Mouse (Mus musculus) stomach, embryonic 15.5 days (tissue): Measurements from ENCODE around the gene Eps8l1. TPM values are rescaled to one million over a fixed set of nuclear protein-coding genes. Genes with fewer than 3 reads are reported as not detected.
"Not testable (repeated sequence)": the region's sequence is repeated elsewhere in the genome, so short reads cannot be mapped to it uniquely, and the experiment has no call there.

Experiments used
- ATAC-seq: fragments of 200-750 bp; cut with Nextera tagmentation; 2 replicates; pipeline ENCODE4 v1.8.0; 2017; ENCODE audit warnings: low read depth, moderate number of reproducible peaks, moderate TSS enrichment; ENCODE audit not compliant: insufficient read depth, low FRiP score
- H3K27ac ChIP-seq: fragments of 300-500 bp; sonication (generic); 2 replicates; pipeline ENCODE4 v1.5.1; 2015; ENCODE audit warnings: mild to moderate bottlenecking, inconsistent platforms
- H3K27me3 ChIP-seq: fragments of 300-500 bp; sonication (generic); replicated peaks from 2 replicates; pipeline ENCODE4 v1.6.1; 2015; ENCODE audit warnings: inconsistent platforms
- H3K36me3 ChIP-seq: fragments of 300-500 bp; sonication (generic); 2 replicates; pipeline ENCODE4 v1.6.1; 2015; ENCODE audit warnings: inconsistent platforms
- H3K4me1 ChIP-seq: fragments of 300-500 bp; sonication (generic); 2 replicates; pipeline ENCODE4 v1.6.1; 2015; ENCODE audit warnings: inconsistent platforms
- H3K4me2 ChIP-seq: fragments of 300-500 bp; sonication (generic); 2 replicates; pipeline ENCODE4 v1.6.1; 2015; ENCODE audit warnings: mild to moderate bottlenecking, inconsistent platforms
- H3K4me3 ChIP-seq: fragments of 300-500 bp; sonication (generic); replicated peaks from 2 replicates; pipeline ENCODE4 v1.5.1; 2015; ENCODE audit warnings: inconsistent platforms
- H3K9ac ChIP-seq: fragments of 300-500 bp; sonication (generic); 2 replicates; pipeline ENCODE4 v1.6.1; 2015; ENCODE audit warnings: inconsistent platforms
- H3K9me3 ChIP-seq: fragments of 300-500 bp; sonication (generic); 2 replicates; pipeline ENCODE4 v1.6.1; 2016; ENCODE audit warnings: inconsistent platforms
- WGBS: fragments of 180-500 bp; shearing (Covaris S2); methylation state at CpG from one replicate; pipeline ENCODE4 v1.1.7; 2015; 5-methylcytosine and 5-hydroxymethylcytosine counted together
- polyA plus RNA-seq: library from polyadenylated mRNA; unstranded; fragments of >200 nt; fragmentation: Nextera tagmentation; extraction: Ambion mirVana; gene quantifications from 2 replicates; pipeline ENCODE4 v1.2.1, GENCODE M21; 2015

The Eps8l1 gene
- 10.0 and 11.1 TPM in 2 replicates for polyA plus RNA-seq

DNA sequence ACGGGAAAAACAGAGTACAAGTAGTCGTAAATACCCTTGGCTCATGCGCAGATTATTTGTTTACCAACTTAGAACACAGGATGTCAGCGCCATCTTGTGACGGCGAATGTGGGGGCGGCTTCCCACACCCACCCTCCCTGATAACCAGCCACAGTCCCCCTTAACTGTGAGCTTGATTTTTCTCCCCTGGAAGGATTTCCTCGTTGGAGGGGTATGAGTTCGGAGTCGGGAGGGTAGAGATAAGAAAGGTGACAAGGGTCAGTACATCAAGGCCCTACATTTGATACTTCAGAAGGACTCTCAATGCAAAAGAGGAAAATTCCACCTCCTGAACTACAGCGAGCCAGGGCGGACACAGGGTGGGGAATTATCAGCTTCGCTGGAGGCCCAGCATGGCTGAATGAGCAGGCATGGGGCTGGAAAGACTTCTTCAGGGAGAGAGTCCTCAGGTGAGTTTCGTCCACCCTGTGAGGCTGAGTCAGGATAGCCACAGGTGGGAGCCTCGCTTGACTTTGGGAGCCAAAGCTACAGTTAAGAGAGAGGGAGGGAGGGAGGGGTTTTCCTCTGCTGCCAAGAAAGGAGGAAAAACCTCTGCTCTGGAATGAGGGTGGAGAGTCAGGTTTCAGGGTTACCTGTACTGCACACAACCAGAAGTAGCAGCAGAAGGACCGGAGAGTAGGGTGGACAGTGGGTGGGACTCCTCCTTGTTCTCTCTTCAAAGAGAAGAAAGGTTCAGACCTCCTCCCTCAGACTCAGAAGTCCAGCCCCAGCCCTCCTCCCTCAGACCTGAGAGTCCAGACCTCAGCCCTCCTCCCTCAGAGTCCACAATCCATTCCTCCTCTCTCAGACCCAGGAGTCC is at the start of gene Eps8l1:
TSS of gene Eps8l1 (plus strand) at position 99 of the 859 bp plus-strand sequence.
- Histone ChIP-seq H3K9ac (no peak within 1 kb of the TSS), H3K4me3 (peak within 1 kb of the TSS; percentile 24), H3K36me3 (no peaks in the 10 kb centered on the region), H3K4me2 (peak within 1 kb of the TSS; percentile 37), H3K4me1 (0 out of 2 replicates have a peak, but pooled peaks cover 3% of the 10 kb centered on the region), H3K27me3 (no peaks in the 10 kb centered on the region), H3K9me3 (no peaks in the 10 kb centered on the region), H3K27ac (peak within 1 kb of the TSS; percentile 31)
- peak; percentile 36 for ATAC-seq
- WGBS: 56% methylated on average over 14 of the region's 16 CpGs

DNA sequence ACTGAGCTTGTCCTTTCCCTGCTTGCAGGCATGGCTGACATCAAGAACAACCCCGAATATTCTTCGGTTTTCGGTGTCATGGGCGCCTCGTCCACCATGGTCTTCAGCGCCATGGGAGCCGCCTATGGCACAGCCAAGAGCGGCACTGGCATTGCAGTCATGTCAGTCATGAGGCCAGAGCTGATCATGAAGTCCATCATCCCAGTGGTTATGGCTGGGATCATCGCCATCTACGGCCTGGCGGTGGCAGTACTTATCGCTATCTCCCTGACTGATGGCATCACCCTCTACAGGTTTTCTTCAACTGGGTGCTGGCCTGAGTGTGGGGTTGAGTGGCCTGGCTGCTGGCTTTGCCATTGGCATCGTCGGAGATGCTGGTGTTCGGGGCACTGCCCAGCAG is 48.1 kb upstream of the Eps8l1 start:
- H3K4me1 ChIP-seq, H3K27me3 ChIP-seq, H3K4me3 ChIP-seq, H3K9me3 ChIP-seq, H3K9ac ChIP-seq, H3K27ac ChIP-seq, H3K4me2 ChIP-seq, H3K36me3 ChIP-seq, ATAC-seq: not testable (repeated sequence)
- WGBS: 94% methylated on average over 15 of the region's 15 CpGs

DNA sequence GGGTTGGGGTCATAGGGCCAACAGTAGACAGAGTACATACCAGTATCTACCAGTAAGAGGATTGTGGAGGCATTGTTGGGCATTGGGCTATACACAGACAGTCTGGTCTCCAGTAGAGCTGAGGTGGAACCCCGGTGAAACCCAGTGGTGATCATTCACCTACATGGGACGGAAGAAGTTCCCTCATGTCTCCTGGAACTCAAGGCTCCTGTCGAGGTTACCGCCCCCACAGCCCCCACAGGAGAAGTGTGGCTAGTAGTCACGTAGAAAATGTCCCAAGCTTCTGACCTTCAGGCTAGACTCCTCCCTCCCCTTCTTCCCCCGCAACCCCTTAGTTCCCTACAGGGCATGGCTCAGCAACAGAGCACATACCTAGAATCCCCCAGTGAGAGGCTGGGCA is 40.8 kb upstream of the Eps8l1 start:
- H3K27me3 ChIP-seq: no peaks in the 10 kb centered on the region
- no peak overlapping the region for H3K9ac ChIP-seq
- no peaks in the 10 kb centered on the region for H3K9me3 ChIP-seq
- 81% methylated on average over 6 of the region's 6 CpGs for WGBS
- ATAC-seq: no peak
- no peak overlapping the region for H3K4me3 ChIP-seq
- H3K4me1 ChIP-seq: no peaks in the 10 kb centered on the region
- H3K36me3 ChIP-seq: no peaks in the 10 kb centered on the region
- H3K4me2 ChIP-seq: no peak overlapping the region
- no peak overlapping the region for H3K27ac ChIP-seq

DNA sequence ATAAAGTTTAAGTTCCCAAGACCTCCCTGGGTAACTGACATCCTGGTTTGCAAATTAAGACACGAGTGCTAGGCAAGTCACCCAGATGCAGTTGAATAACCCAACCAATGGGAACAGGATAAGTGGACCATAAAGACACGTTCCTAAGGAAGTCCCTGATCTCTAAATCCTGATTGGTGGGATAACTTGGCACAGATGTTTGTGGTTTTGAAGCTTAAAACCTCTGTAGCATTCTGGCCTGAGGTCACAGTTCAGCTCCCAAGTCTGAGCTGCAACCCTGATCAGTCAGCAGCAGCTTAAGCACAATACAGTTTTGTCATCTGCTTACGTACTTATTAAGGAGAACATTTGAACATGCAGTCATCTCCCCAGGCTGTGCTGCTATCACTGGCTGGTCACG is 40.2 kb upstream of the Eps8l1 start:
- Histone ChIP-seq H3K4me2 (no peak overlapping the region), H3K9me3 (no peaks in the 10 kb centered on the region), H3K4me3 (no peak overlapping the region), H3K9ac (no peak overlapping the region), H3K36me3 (no peaks in the 10 kb centered on the region), H3K27me3 (no peaks in the 10 kb centered on the region), H3K4me1 (no peaks in the 10 kb centered on the region), H3K27ac (no peak overlapping the region)
- WGBS: 59% methylated on average over 4 of the region's 4 CpGs
- ATAC-seq: no peak

DNA sequence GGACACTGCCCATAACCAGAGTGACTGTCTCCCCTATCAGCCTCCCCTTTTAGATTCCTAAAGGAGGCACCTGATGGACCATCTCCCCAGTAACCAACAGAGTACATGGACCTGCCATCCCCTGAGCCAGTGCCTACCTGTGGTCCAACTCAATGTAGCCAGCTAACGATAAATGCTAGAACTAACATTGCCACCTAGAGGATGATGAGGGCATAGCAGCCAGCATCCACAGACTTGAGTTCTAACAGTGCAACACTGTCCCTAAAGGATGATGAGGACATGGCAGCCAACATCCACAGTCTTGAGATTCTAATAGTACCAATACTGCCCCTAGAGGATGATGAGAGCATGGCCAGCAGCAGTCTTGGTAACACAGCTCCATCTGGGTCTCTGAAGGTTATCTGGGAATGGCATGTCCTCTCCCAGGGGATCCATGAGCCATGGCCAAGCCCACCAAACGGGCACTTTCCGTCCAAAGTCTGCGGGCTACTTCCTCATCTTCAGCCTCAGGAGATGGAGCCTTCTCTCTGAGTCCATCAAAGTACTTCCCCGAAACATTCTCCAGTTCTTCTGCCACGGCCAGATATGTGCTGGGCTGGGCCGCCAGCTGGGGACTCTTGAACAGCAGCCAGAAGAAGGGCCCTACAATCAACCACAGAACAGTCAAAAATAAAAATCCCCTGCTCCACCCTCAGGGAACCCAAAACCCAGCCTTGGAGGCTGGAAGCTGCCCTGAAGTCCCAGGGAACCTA is 33.1 kb upstream of the Eps8l1 start:
- Histone ChIP-seq H3K4me2 (no peak overlapping the region), H3K36me3 (peaks cover 19% of the 10 kb centered on the region; the same call in 1 of the 2 replicates), H3K9me3 (no peaks in the 10 kb centered on the region), H3K27ac (no peak overlapping the region), H3K27me3 (no peaks in the 10 kb centered on the region), H3K4me1 (no peaks in the 10 kb centered on the region), H3K9ac (no peak overlapping the region), H3K4me3 (no peak overlapping the region)
- ATAC-seq: peak; percentile 89
- 68% methylated on average over 7 of the region's 7 CpGs for WGBS

DNA sequence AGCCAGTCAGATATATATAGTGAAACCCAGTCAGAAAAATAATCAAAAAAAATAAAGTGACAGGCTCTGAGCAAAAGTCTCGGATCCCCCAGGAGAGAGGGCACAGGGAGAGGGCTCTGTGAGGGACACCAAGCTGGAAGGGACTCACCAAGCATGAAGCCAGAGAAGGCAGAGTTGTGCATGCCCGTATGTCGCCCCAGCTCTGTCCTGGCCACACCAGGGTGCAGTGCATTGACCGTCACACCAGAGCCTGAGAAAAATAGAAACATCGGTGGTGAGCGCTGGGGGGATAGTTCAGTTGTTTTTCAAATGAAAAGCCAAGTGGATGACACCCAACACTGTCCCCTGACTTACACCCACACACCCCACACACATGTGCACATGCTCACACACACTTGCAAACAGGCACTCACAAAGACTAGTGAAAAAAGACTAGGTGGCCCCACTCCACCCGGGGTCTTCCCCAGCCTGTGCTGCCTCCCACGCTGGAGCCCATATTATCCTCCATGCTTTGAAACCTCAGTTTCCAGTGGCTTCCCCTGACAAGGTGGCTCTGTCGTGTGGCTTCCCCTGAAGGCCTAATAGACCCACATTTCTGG is 30.1 kb upstream of the Eps8l1 start:
- no peaks in the 10 kb centered on the region for H3K27me3 ChIP-seq
- no peaks in the 10 kb centered on the region for H3K4me1 ChIP-seq
- H3K4me2 ChIP-seq: no peak overlapping the region
- 95% methylated on average over 9 of the region's 9 CpGs for WGBS
- H3K27ac ChIP-seq: no peak overlapping the region
- no peaks in the 10 kb centered on the region for H3K9me3 ChIP-seq
- H3K9ac ChIP-seq: no peak overlapping the region
- H3K36me3 ChIP-seq: peaks cover 40% of the 10 kb centered on the region
- no peak for ATAC-seq
- no peak overlapping the region for H3K4me3 ChIP-seq

DNA sequence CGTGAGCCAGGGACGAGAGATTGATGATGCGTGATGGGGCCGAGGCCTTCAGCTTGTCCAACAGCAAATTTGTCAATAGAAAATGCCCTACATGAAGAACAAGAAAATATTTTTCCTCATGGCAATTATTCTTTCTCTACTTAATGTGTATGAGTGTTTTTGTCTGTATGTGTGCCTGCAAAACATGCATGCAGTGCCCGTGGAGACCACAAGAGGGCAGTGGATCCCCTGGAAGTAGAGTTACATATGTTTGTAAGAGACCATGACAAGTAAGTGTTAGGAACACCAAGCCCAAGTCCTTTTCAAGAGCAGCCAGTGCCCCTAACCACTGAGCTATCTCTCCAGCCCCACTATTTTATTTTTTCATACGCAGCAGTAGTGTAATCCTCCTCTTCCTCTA is 28.9 kb upstream of the Eps8l1 start:
- H3K9me3 ChIP-seq: no peaks in the 10 kb centered on the region
- 81% methylated on average over 6 of the region's 6 CpGs for WGBS
- no peak overlapping the region for H3K4me3 ChIP-seq
- ATAC-seq: no peak
- H3K4me2 ChIP-seq: no peak overlapping the region
- no peaks in the 10 kb centered on the region for H3K27me3 ChIP-seq
- peaks cover 50% of the 10 kb centered on the region for H3K36me3 ChIP-seq
- H3K4me1 ChIP-seq: no peaks in the 10 kb centered on the region
- no peak overlapping the region for H3K27ac ChIP-seq
- no peak overlapping the region for H3K9ac ChIP-seq

DNA sequence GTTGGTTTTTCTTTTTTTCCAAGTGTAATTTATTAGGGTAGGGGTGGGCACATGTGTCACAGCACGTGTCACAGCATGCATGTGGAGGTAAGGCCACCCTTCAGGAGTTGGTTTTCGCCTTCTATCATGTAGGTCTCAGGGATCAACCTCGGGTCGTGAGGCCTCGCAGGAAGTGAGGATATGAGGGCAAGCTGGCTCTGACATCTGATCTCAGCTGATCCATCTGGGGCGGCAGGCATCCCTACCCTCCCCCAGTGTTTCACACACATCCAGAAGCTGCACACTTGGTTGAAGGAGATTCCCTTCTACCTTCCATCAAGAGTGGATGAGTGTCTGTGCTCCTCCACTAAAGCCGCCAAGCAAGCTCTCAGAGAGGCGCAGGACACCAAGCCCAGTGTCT is 28.4 kb upstream of the Eps8l1 start:
- H3K9ac ChIP-seq: no peak overlapping the region
- peaks cover 52% of the 10 kb centered on the region for H3K36me3 ChIP-seq

DNA sequence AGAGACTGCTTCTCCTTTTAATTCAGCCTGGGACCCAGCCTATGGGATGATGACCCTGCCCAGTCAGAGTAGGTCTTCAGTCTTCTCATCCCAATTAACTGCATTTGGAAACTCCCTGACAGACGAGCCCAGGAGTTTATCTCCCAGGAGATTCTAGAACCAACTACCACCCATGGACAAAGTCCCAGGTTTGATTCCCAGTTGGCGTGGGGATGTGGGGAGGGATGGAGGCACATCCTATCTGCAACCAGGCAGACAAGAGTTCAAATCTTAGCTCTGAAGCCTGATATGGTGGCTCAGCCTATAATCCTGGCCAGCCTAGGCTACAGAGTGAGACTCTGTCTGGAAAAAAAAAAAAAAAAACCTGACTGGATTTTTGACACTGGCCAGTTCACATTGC is 22.8 kb upstream of the Eps8l1 start:
- Histone ChIP-seq H3K9me3 (no peaks in the 10 kb centered on the region), H3K9ac (no peak overlapping the region), H3K36me3 (peaks cover 57% of the 10 kb centered on the region), H3K27me3 (no peaks in the 10 kb centered on the region), H3K4me3 (no peak overlapping the region), H3K27ac (no peak overlapping the region), H3K4me1 (no peaks in the 10 kb centered on the region), H3K4me2 (no peak overlapping the region)
- no peak for ATAC-seq
- 81% methylated on average over 2 of the region's 2 CpGs for WGBS

More for the DNA sequence above, 28.4 kb upstream of the Eps8l1 start:
- no peaks in the 10 kb centered on the region for H3K4me1 ChIP-seq
- 88% methylated on average over 8 of the region's 8 CpGs for WGBS
- ATAC-seq: no peak
- no peak overlapping the region for H3K27ac ChIP-seq
- H3K9me3 ChIP-seq: no peaks in the 10 kb centered on the region
- no peak overlapping the region for H3K4me3 ChIP-seq
- H3K27me3 ChIP-seq: no peaks in the 10 kb centered on the region
- H3K4me2 ChIP-seq: no peak overlapping the region

DNA sequence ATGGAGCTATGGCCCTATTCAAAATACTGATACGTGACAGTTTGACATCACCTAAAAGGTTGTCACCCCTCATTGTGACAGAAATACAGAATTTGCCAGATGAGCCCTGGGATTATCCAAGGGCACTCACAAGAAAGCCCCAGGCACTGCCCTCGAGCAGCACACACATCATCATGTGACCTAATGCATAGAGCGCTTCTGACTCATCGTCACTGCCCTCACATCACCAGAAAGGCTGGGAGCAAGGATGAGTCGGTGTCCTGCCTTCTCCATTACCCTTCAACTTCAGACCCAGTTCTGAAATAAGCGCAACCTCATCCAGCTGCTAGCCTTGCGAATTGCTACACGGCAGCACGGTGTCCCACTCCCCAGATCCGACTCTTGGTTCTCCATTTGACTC is 19.9 kb upstream of the Eps8l1 start:
- H3K9ac ChIP-seq: no peak overlapping the region
- no peak overlapping the region for H3K27ac ChIP-seq
- no peak overlapping the region for H3K4me3 ChIP-seq
- no peak overlapping the region for H3K4me2 ChIP-seq
- 0 out of 2 replicates have a peak, but pooled peaks cover 6% of the 10 kb centered on the region for H3K4me1 ChIP-seq
- no peaks in the 10 kb centered on the region for H3K9me3 ChIP-seq
- ATAC-seq: no peak
- 91% methylated on average over 10 of the region's 10 CpGs for WGBS
- peaks cover 45% of the 10 kb centered on the region for H3K36me3 ChIP-seq
- no peaks in the 10 kb centered on the region for H3K27me3 ChIP-seq

DNA sequence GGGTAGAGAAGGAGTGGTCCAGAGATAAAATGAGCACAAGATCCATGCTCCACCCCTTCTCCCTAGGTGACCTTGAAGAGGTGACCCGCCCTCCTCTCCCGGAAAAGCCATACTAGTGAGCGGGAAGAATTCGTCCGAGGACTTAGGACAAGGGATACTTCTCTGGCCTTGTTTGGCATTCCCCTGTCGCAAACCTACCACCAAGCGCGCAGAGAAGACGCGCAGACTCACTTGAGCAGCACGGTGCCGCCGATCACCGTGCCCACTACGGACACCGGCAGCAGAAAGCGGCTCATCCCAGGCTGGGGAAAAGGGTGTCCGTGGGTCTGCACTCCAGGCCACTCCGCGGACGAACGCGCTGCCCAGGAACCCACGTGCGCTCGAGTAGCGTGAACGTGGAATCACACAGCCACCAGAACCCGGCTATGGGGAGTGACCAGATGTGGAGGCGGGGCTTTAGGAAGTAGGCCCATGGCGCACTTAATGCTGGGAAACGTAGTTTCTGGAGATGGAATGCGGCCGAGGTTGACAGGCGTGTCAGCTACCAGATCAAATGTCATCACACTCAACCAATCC is 15.2 kb upstream of the Eps8l1 start, which contains the start of gene Rdh13:
TSS of gene Rdh13 (minus strand) at position 434 of the 576 bp plus-strand sequence.
- under 1% methylated on average over 35 of the region's 35 CpGs for WGBS
- ATAC-seq: peak; percentile 93
- Histone ChIP-seq H3K4me3 (peak within 1 kb of the TSS; percentile 92), H3K9me3 (no peaks in the 10 kb centered on the region), H3K4me1 (0 out of 2 replicates have a peak, but pooled peaks cover 6% of the 10 kb centered on the region), H3K27ac (peak within 1 kb of the TSS; percentile 91), H3K36me3 (peaks cover 32% of the 10 kb centered on the region), H3K9ac (peak within 1 kb of the TSS; percentile 81), H3K4me2 (peak within 1 kb of the TSS; percentile 55), H3K27me3 (no peaks in the 10 kb centered on the region)
